Mouse (Mus musculus) T-helper 2 cell (primary cell): ENCODE data around the gene Zfp827.

Experiments used
- in situ Hi-C: fragments of 300-600 bp; cut with MboI, MseI; formaldehyde crosslinking; loops from one replicate; pipeline ENCODE4 v1.15.1; 2025; ENCODE audit warnings: high pct_unique_total_duplicates

The Zfp827 gene

GRCm38 (mm10) chr8:79211630-79212029 lies 183.4 kb downstream of the Zfp827 start:
- in situ Hi-C loops, result no loop called here

GRCm38 (mm10) chr8:79222106-79222751 lies 194.0 kb downstream of the Zfp827 start:
- in situ Hi-C loops, result no loop called here

- in situ Hi-C loops, result no loop called here
These were observed 194.5 kb downstream of the Zfp827 start for GRCm38 (mm10) chr8:79222752-79223141.

DNA sequence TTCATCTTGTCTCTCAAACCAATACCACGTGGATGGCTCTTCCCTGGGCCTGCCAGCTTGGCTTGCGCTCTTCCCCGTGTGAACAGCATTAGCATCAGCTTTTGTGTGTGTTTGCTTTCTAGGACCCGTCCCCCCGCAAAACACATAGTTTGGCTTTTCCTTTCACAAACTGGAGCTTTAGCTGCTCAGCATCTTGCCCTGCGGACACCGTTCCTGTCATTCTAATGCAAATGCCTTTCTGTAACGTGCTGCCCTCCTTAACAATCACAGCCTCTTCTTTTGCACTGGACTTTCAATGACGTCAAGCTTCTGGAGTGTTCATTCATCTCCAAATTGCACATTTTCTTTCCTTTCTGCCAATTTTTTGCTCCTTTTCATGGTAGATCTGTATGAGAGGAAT lies 196.1 kb downstream of the Zfp827 start:
- in situ Hi-C loops, result no loop called here

DNA sequence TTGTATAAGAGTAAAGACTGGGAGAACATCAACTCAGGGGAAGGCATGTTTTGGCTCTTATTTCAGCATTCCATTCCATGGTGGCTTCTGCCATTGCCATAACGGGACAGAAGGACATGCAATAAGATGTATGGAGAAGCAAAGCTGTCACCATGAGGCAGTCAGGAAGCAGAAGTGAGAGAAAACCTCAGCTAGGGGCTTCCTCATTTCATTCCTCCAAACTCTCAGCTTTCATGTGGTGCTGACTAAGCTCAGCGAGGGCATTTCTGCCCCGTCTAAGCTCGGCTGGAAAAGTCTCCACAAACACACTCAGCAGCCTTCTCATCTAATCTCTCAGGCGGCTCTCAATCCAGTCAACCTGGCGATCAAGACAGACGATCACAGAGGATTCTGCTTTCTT lies 197.3 kb downstream of the Zfp827 start:
- in situ Hi-C loops, result no loop called here

GRCm38 (mm10) chr8:79226046-79226445 lies 197.8 kb downstream of the Zfp827 start:
- in situ Hi-C loops, result no loop called here

DNA sequence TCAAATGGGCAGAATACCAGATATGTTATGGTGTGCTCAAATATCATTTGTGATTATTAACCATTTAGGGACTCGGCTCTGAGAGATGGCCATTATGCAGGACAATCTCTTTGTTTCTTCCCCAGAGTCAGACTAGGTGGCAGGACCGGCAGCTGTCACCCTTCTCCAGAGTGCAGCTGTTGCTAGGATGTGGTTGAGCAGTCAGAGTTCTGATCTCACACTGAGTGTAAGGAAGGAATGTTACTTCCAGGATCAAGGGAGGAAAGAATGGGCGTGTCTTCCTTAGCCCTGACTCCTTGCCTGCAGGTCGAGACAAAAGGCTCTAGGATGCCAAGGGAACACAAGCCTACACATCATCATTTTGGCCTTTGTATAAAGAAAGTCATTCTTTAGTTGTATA lies 199.0 kb downstream of the Zfp827 start:
- in situ Hi-C loops, result no loop called here

- in situ Hi-C loops, result no loop called here
These were observed 199.7 kb downstream of the Zfp827 start for GRCm38 (mm10) chr8:79227916-79228315.

DNA sequence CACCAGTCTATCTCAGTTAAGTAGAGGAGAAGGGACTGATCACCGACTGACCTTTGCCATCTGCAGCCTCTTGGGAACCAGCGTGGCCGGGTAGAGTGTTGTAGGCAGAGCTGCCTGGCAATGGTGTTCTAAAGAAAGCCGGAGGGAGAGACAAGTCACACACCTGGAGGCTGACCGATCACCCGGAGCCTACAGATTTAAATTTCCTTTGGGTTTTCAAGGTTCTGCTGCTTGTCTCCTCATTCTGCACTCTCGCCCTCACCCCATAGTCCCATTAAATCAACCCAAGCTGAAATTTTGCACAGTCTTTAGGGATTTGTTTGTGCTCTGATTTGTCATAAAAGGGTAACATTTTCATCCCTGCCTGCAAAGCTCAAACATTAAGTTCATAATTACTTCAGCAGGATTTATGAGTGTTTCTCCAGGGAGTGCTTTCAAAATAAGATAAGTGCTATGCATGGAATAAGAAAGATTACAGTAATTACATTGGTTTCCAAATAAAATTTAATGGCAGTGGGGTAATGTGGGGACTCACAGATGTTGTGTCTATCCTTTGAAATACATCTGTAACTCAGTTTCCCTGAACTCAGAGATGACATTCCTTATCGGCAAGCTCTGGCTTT lies 201.1 kb downstream of the Zfp827 start:
- in situ Hi-C loops, result no loop called here

GRCm38 (mm10) chr8:79239320-79239719 lies 211.1 kb downstream of the Zfp827 start:
- in situ Hi-C loops, result no loop called here

DNA sequence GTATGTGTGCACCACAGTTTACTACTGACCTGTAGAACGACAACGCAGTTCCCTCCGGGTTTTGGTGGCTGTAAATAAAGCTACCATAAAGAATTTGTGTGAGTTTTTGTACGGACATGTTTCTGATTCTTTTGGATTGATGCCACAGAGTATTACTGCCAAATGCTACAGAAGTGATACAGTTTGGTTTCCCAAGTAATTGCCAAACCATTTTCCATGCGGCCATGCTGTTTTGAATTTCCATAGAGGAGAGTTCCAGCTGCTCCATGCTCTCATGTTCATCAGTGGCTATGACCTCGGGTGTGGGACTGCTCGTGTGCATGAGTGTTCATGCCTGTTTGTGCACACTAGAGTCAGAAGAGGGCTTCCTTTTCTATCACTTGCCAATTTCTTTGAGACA lies 211.8 kb downstream of the Zfp827 start:
- in situ Hi-C loops, result no loop called here
